ENCODE assay signal across 7 mouse cellular contexts in the genomic region with DNA sequence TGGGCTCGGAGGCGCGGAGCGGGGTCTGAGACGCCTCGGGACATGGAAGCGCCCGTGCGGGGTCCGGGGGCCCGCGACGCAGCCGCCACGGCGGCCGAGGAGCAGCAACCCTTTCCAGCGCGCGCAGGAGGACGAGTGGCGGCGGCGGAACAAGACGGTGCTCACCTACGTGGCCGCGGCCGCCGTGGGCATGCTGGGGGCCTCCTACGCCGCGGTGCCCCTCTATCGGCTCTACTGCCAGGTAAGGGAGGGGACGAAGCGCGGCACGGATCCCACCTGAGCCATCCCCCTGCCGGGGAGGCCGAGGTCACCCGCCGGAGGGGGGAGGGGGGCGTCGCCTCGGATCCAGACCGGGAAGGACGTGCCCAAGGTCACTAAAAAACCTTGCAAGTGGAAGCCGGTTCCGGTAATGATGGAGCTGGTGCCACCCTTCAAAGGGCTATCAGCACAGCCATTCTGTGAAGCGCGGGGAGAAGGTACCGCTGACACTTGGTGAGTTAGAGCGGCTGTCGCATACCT. TPM values are rescaled to one million over a fixed set of nuclear protein-coding genes. Genes with fewer than 3 reads are reported as not detected.
A peak's percentile ranks its signal among the peaks of the same experiment; 100 is the strongest.
DNase-seq lines count a peak whose midpoint lies in the region; ATAC-seq and TF ChIP-seq lines count a peak whose summit lies in the region.

No protein-coding gene starts in this region.

- ATAC-seq in erythroblast, adult 5-6 weeks (replicated peaks; ENCODE audit: low FRiP score, poor library complexity, severe bottlenecking), result peak; percentile 65
- ATAC-seq in hindbrain, embryonic 15.5 days (ENCODE audit: low FRiP score, low read depth), result no peak

- peak overlapping the region; percentile 89 for H3K4me3 ChIP-seq in hindbrain, embryonic 15.5 days
- peak overlapping the region; percentile 82 for H3K4me3 ChIP-seq in myocyte

- TF ChIP-seq POLR2A in myocyte (IDR thresholded peaks at IDR 0.05; ENCODE audit: insufficient read length, low read depth), result no peak

- peaks cover 8% of the 10 kb centered on the region; the same call in 1 of the 2 replicates for H3K36me3 ChIP-seq in hindbrain, embryonic 15.5 days
- H3K36me3 ChIP-seq in myocyte (ENCODE audit: control insufficient read depth, insufficient read depth), result peaks cover under 1% of the 10 kb centered on the region

- DNase-seq in spleen, postnatal 36 days (ENCODE audit: low spot score in 2 of 2), result peak; percentile 23 to 35
- DNase-seq in spleen, postnatal 10 days (ENCODE audit: low spot score in 2 of 2), result no peak
- DNase-seq in adrenal gland, postnatal 25 days, result peak; percentile 51
- DNase-seq in liver, result peak; percentile 73

- peaks cover 32% of the 10 kb centered on the region for H3K79me2 ChIP-seq in myocyte (ENCODE audit: control insufficient read depth, insufficient read depth)

- WGBS in hindbrain, embryonic 15.5 days, result under 1% methylated on average over 52 of the region's 54 CpGs

- H3ac ChIP-seq in myocyte (ENCODE audit: control insufficient read depth, insufficient read length), result peak overlapping the region; percentile 93

- H3K4me1 ChIP-seq in hindbrain, embryonic 15.5 days (replicated peaks), result peaks cover 29% of the 10 kb centered on the region

- H3K27ac ChIP-seq in hindbrain, embryonic 15.5 days (replicated peaks), result peak overlapping the region; percentile 92

- no peaks in the 10 kb centered on the region for H3K27me3 ChIP-seq in hindbrain, embryonic 15.5 days
- no peaks in the 10 kb centered on the region for H3K27me3 ChIP-seq in myocyte (ENCODE audit: control insufficient read depth, insufficient read depth, insufficient read length)

- H3K4me2 ChIP-seq in hindbrain, embryonic 15.5 days, result peak overlapping the region; percentile 56
- H3K4me2 ChIP-seq in myocyte (ENCODE audit: low read depth), result peak overlapping the region; percentile 81

- no peaks in the 10 kb centered on the region for H3K9me3 ChIP-seq in hindbrain, embryonic 15.5 days

- peak overlapping the region; percentile 96 for H3K9ac ChIP-seq in hindbrain, embryonic 15.5 days

TF ChIP-seq in myocyte, 11 proteins besides CTCF, POLR2A, EP300 and RAD21:
- TF ChIP-seq MYOD1 (IDR thresholded peaks at IDR 0.05; ENCODE audit: control insufficient read depth in 1 of 3, insufficient read length in 2 of 3, low read depth in 2 of 3) (peak in 1 of 3 experiments; percentile 6), TCF12 (IDR thresholded peaks at IDR 0.05; ENCODE audit: insufficient read depth, poor library complexity, severe bottlenecking) (no peak)

RNA-seq across cellular contexts. Expression of a gene that starts 0.4 kb away (rescaled TPM):
- total RNA-seq in adrenal gland, postnatal 25 days (2021), result 21.4 and 25.7 TPM in 2 replicates
- 40.3 and 52.6 TPM in 2 replicates for total RNA-seq in erythroblast, adult 5-6 weeks (2015; ENCODE audit: low replicate concordance)
- 33.4 and 45.7 TPM in 2 replicates for total RNA-seq in erythroblast, adult 5-6 weeks (2017; ENCODE audit: low replicate concordance)
- 41.4 and 44.1 TPM in 2 replicates for polyA plus RNA-seq in hindbrain, embryonic 15.5 days (2015; fragmentation: Nextera tagmentation; extraction: Ambion mirVana)
- polyA plus RNA-seq in myocyte (2012; fragmentation: generic; extraction: Trizol), result 12.4 TPM

RNA-seq across cellular contexts. Expression of a gene that starts 0.5 kb away (rescaled TPM):
- 11.8 and 12.9 TPM in 2 replicates for total RNA-seq in adrenal gland, postnatal 25 days (2021)
- 28.6 and 34.9 TPM in 2 replicates for total RNA-seq in erythroblast, adult 5-6 weeks (2015; ENCODE audit: low replicate concordance)
- total RNA-seq in erythroblast, adult 5-6 weeks (2017; ENCODE audit: low replicate concordance), result 29.7 and 41.9 TPM in 2 replicates
- polyA plus RNA-seq in hindbrain, embryonic 15.5 days (2015; fragmentation: Nextera tagmentation; extraction: Ambion mirVana), result 18.3 and 20.0 TPM in 2 replicates
- 2.9 TPM for polyA plus RNA-seq in myocyte (2012; fragmentation: generic; extraction: Trizol)

RNA-seq across cellular contexts. Expression of a gene that starts 49.8 kb away (rescaled TPM):
- total RNA-seq in adrenal gland, postnatal 25 days (2021), result 71.5 and 72.6 TPM in 2 replicates
- total RNA-seq in erythroblast, adult 5-6 weeks (2015; ENCODE audit: low replicate concordance), result 45.1 and 50.1 TPM in 2 replicates
- total RNA-seq in erythroblast, adult 5-6 weeks (2017; ENCODE audit: low replicate concordance), result 99.1 and 124 TPM in 2 replicates
- polyA plus RNA-seq in hindbrain, embryonic 15.5 days (2015; fragmentation: Nextera tagmentation; extraction: Ambion mirVana), result 20.3 and 21.5 TPM in 2 replicates
- polyA plus RNA-seq in myocyte (2012; fragmentation: generic; extraction: Trizol), result 2.7 TPM

Comparison
In these comparisons a context has a peak if more than half of its experiments do, and no peak if none do; other contexts are left out.
1. DNase-seq: peak in spleen, postnatal 36 days (2 of 2), adrenal gland, postnatal 25 days (single experiment) and liver (single experiment); none in spleen, postnatal 10 days (0 of 2).